8 mouse cellular contexts compared by ENCODE assay signal in genomic region chr13:74009791-74010614, GRCm38 (mm10). TPM values are rescaled to one million over a fixed set of nuclear protein-coding genes. Genes with fewer than 3 reads are reported as not detected.
A peak's percentile ranks its signal among the peaks of the same experiment; 100 is the strongest.
DNase-seq lines count a peak whose midpoint lies in the region; ATAC-seq and TF ChIP-seq lines count a peak whose summit lies in the region.

No protein-coding gene starts in this region.

- H3K4me2 ChIP-seq in hindbrain, embryonic 15.5 days, result peak overlapping the region; percentile 88

- no peak for ATAC-seq in G1E (ENCODE audit: extremely low read depth, insufficient number of reproducible peaks, low FRiP score, poor library complexity, severe bottlenecking)
- ATAC-seq in hindbrain, embryonic 15.5 days (ENCODE audit: low FRiP score, low read depth), result peak; percentile 74

- peak overlapping the region; percentile 81 for H3K27ac ChIP-seq in hindbrain, embryonic 15.5 days (replicated peaks)

- no peak for TF ChIP-seq CTCF in G1E (IDR thresholded peaks at IDR 0.05; ENCODE audit: low read depth, low read length)

- peak overlapping the region; percentile 68 for H3K9ac ChIP-seq in hindbrain, embryonic 15.5 days

- no peaks in the 10 kb centered on the region for H3K9me3 ChIP-seq in G1E (replicated peaks)
- H3K9me3 ChIP-seq in hindbrain, embryonic 15.5 days, result no peaks in the 10 kb centered on the region

- H3K4me3 ChIP-seq in G1E (ENCODE audit: low read depth, low read length), result peak overlapping the region; percentile 70; the same call in 1 of the 2 replicates
- peak overlapping the region; percentile 70 for H3K4me3 ChIP-seq in hindbrain, embryonic 15.5 days

- H3K36me3 ChIP-seq in G1E (replicated peaks), result no peaks in the 10 kb centered on the region
- no peaks in the 10 kb centered on the region for H3K36me3 ChIP-seq in hindbrain, embryonic 15.5 days

- WGBS in hindbrain, embryonic 15.5 days, result under 1% methylated on average over 54 of the region's 55 CpGs

- DNase-seq in G1E (ENCODE audit: low spot score), result no peak
- peak; percentile 84 to 91 for DNase-seq in cerebellum, postnatal 25 days
- peak; percentile 82 to 83 for DNase-seq in frontal cortex, postnatal 36 days (ENCODE audit: low spot score in 2 of 2)
- peak; percentile 81 to 82 for DNase-seq in layer of hippocampus, postnatal 36 days
- peak; percentile 76 for DNase-seq in lung, postnatal 14 days
- DNase-seq in retina, postnatal 1 day, result peak; percentile 83
- peak; percentile 51 to 62 for DNase-seq in urinary bladder, adult 18-20 months (ENCODE audit: low spot score in 2 of 2)

- peaks cover 15% of the 10 kb centered on the region for H3K4me1 ChIP-seq in G1E (ENCODE audit: insufficient read depth, low read depth, low read length)
- H3K4me1 ChIP-seq in hindbrain, embryonic 15.5 days (replicated peaks), result peaks cover 17% of the 10 kb centered on the region; the same call in 1 of the 2 replicates

- peaks cover 34% of the 10 kb centered on the region for H3K27me3 ChIP-seq in G1E (ENCODE audit: insufficient read depth, low read length)
- 0 out of 2 replicates have a peak, but pooled peaks cover 2% of the 10 kb centered on the region for H3K27me3 ChIP-seq in hindbrain, embryonic 15.5 days

RNA-seq across cellular contexts. Expression of gene Tppp, which starts 0.8 kb away (rescaled TPM):
- total RNA-seq in G1E (2014; fragmentation: Nextera tagmentation), result not detected in 2 replicates
- total RNA-seq in G1E (2017), result 0.12 and 0.16 TPM in 2 replicates
- polyA plus RNA-seq in G1E (2012), result not detected in 2 replicates
- polyA plus RNA-seq in hindbrain, embryonic 15.5 days (2015; fragmentation: Nextera tagmentation; extraction: Ambion mirVana), result 11.4 and 11.8 TPM in 2 replicates
- total RNA-seq in layer of hippocampus, postnatal 36 days (2021), result 100 to 1,000 TPM; 270 to 272 TPM

RNA-seq across cellular contexts. Expression of gene Zdhhc11, which starts 46.4 kb away (rescaled TPM):
- total RNA-seq in G1E (2014; fragmentation: Nextera tagmentation), result not detected in 2 replicates
- total RNA-seq in G1E (2017), result not detected in 2 replicates
- polyA plus RNA-seq in G1E (2012), result not detected in 2 replicates
- not detected in 2 replicates for polyA plus RNA-seq in hindbrain, embryonic 15.5 days (2015; fragmentation: Nextera tagmentation; extraction: Ambion mirVana)
- not detected for total RNA-seq in layer of hippocampus, postnatal 36 days (2021)

RNA-seq across cellular contexts. Expression of gene Cep72, which starts 52.1 kb away (rescaled TPM):
- total RNA-seq in G1E (2014; fragmentation: Nextera tagmentation), result 14.4 and 16.3 TPM in 2 replicates
- 10.6 and 11.2 TPM in 2 replicates for total RNA-seq in G1E (2017)
- 1.1 and 3.4 TPM in 2 replicates for polyA plus RNA-seq in G1E (2012)
- polyA plus RNA-seq in hindbrain, embryonic 15.5 days (2015; fragmentation: Nextera tagmentation; extraction: Ambion mirVana), result 6.5 and 7.8 TPM in 2 replicates
- 1 to 10 TPM; 1.3 to 1.8 TPM for total RNA-seq in layer of hippocampus, postnatal 36 days (2021)

Comparison
In these comparisons a context has a peak if more than half of its experiments do, and no peak if none do; other contexts are left out.
1. RNA of gene Tppp, which starts 0.8 kb away (total RNA-seq): 270 to 272 TPM in layer of hippocampus, postnatal 36 days; 0.12 to 0.16 TPM in G1E; every median in the first group is over 100 times any median in the second.
2. RNA of gene Cep72, which starts 52.1 kb away (total RNA-seq): 10.6 to 16.3 TPM in G1E; 1.3 to 1.8 TPM in layer of hippocampus, postnatal 36 days; every median in the first group is over 4 times any median in the second.